Mouse (Mus musculus) embryonic facial prominence, embryonic 14.5 days (tissue): ENCODE data around the gene Accs. TPM values are rescaled to one million over a fixed set of nuclear protein-coding genes. Genes with fewer than 3 reads are reported as not detected.

Experiments used
- ATAC-seq: fragments of 200-750 bp; cut with Nextera tagmentation; 2 replicates; pipeline ENCODE4 v1.8.0; 2017; ENCODE audit warnings: low read depth, moderate number of reproducible peaks, moderate TSS enrichment
- DNase-seq: peaks from one replicate; pipeline ENCODE4 v3.0.0-alpha.2; 2015; ENCODE audit warnings: low spot score
- H3K27ac ChIP-seq: fragments of 300-500 bp; sonication (generic); replicated peaks from 2 replicates; pipeline ENCODE4 v1.5.1; 2014; ENCODE audit warnings: low read depth, mild to moderate bottlenecking, low read length, moderate library complexity
- H3K27me3 ChIP-seq: fragments of 300-500 bp; sonication (generic); replicated peaks from 2 replicates; pipeline ENCODE4 v1.6.1; 2014; ENCODE audit warnings: low read length; ENCODE audit not compliant: control insufficient read depth, insufficient read depth
- H3K36me3 ChIP-seq: fragments of 300-500 bp; sonication (generic); 2 replicates; pipeline ENCODE4 v1.6.1; 2014; ENCODE audit warnings: low read length, mixed read lengths; ENCODE audit not compliant: control insufficient read depth, insufficient read depth
- H3K4me1 ChIP-seq: fragments of 300-500 bp; sonication (generic); 2 replicates; pipeline ENCODE4 v1.6.1; 2014; ENCODE audit warnings: antibody characterized with exemption, low read length; ENCODE audit not compliant: control insufficient read depth, insufficient read depth
- H3K4me2 ChIP-seq: fragments of 300-500 bp; sonication (generic); 2 replicates; pipeline ENCODE4 v1.6.1; 2014; ENCODE audit warnings: low read depth, mild to moderate bottlenecking, low read length, moderate library complexity, mixed read lengths
- H3K4me3 ChIP-seq: fragments of 300-500 bp; sonication (generic); 2 replicates; pipeline ENCODE4 v1.5.1; 2014; ENCODE audit warnings: low read depth, mild to moderate bottlenecking, low read length
- H3K9ac ChIP-seq: fragments of 300-500 bp; sonication (generic); 2 replicates; pipeline ENCODE4 v1.6.1; 2014; ENCODE audit warnings: low read depth, mild to moderate bottlenecking, low read length, moderate library complexity, mixed read lengths
- H3K9me3 ChIP-seq: fragments of 300-500 bp; sonication (generic); 2 replicates; pipeline ENCODE4 v1.6.1; 2016; ENCODE audit warnings: low read length; ENCODE audit not compliant: control insufficient read depth
- WGBS: fragments of 180-500 bp; shearing (Covaris S2); extraction: QIAGEN DNeasy Blood & Tissue Kit; methylation state at CpG from one replicate; pipeline ENCODE4 v1.1.7; 2014; 5-methylcytosine and 5-hydroxymethylcytosine counted together
- polyA plus RNA-seq: library from polyadenylated mRNA; unstranded; fragments of >200 nt; fragmentation: Nextera tagmentation; extraction: Ambion mirVana; gene quantifications from 2 replicates; pipeline ENCODE4 v1.2.1, GENCODE M21; 2014

The Accs gene
- polyA plus RNA-seq, 1 experiment from 2014 or later = 5.7 TPM

DNA sequence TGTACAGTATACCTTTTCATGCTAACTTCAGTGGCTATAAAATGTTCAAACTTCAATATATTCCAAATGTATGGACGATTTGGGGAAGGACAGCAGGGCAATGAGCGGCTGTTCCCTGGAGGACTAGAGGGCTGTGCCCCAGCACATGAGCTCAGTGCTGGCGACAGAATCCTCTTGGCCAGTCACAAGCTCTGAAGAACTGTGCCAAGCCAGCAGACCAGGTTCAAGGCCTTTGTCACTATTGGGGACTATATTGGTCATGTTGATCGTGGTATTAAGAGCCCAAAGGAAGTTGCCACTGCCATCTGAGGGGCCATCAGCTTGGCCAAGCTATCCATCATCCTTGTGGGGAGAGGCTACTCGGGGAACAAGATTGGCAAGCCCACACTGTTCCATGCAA, 55.4 kb downstream of the Accs start:
- Histone ChIP-seq H3K9ac (no peak overlapping the region), H3K27me3 (no peaks in the 10 kb centered on the region), H3K4me1 (peaks cover 6% of the 10 kb centered on the region; the same call in 1 of the 2 replicates), H3K4me3 (no peak overlapping the region), H3K27ac (no peak overlapping the region), H3K36me3 (peaks cover 62% of the 10 kb centered on the region), H3K4me2 (no peak overlapping the region), H3K9me3 (no peaks in the 10 kb centered on the region)
- no peak for DNase-seq
- no peak for ATAC-seq
- 81% methylated on average over 5 of the region's 5 CpGs for WGBS

DNA sequence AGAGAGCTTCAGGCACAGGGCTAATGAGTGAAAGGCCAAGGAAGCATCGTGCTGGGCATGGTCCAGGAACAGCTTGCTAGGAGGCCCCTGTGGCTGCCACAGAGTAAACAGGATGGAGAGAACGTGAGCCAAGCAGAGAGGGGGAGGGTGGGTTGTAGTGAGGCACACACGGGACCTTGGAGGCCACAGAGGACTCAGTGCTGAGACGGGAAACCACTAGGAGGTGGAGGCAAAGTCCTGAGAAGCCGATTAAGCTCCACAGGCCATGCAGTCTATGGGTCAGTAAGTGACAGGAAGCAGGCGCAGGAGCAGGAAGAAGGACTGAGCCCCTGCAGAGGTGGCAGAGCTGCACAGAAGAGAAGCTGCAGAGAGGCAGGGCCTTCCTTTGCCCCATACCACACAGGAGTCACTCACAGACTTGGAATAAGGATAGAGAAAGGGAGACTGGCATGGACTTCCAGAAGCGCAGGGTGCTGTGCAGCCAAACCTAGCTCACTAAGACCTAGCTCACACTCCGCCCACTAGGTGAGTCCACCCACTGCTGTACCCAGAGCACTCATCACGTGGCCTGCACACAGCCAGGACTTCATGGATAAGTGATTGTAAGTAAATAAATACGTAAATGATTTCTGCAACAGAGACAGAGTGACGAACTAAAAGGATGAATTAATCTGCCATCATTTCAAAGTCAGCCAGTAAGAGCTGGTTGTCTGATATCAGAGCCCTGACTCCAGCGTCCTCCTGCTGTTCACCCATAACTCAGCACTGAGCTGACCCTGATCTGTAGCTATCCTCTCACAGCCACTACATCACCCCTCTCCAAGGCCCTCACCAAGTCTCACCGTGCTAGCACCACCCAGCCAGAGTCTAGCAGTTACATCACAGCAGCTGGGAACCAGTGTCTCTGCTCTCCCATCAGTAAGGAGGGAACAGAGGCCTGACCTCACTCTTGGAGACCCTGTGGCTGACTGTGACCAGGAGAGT, 57.9 kb downstream of the Accs start:
- WGBS = 44% methylated on average over 13 of the region's 13 CpGs
- DNase-seq (peak; percentile 69), ATAC-seq (peak; percentile 63)
- Histone ChIP-seq H3K27me3 (no peaks in the 10 kb centered on the region), H3K9ac (peak overlapping the region; percentile 27; the same call in 1 of the 2 replicates), H3K27ac (peak overlapping the region; percentile 5; the same call in 1 of the 2 replicates), H3K4me1 (peaks cover 6% of the 10 kb centered on the region; the same call in 1 of the 2 replicates), H3K4me2 (no peak overlapping the region), H3K4me3 (no peak overlapping the region), H3K9me3 (no peaks in the 10 kb centered on the region), H3K36me3 (peaks cover 49% of the 10 kb centered on the region)

DNA sequence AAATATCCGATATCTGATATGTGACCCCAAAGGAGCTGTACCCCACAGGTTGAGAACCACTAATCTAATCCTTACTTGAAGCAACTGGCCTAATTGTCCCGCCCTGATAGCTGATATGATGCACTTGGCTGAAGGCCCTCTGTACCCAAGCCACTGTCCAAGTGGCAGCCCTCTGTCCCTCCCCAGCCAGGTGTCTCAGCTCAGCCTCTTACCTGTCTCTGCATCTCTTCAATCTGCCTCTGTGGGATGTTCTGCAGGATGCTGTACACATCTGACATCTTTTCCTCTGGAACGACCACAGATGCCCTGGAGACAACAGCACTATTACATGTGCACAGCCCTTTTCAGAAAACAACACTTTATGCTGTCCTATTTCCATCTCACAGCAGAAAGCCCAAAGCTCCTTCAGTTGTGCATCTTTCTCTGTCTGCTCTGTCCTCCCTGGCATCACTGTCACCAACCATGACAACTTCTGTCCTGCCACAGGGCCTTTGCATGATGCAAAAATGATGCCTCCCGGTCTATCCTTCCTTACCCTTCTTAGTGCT, 58.9 kb downstream of the Accs start:
- WGBS = 79% methylated on average over 4 of the region's 4 CpGs
- no peak overlapping the region for H3K9ac ChIP-seq
- ATAC-seq (no peak), DNase-seq (no peak)
- H3K4me2 ChIP-seq = no peak overlapping the region
- H3K9me3 ChIP-seq = no peaks in the 10 kb centered on the region
- H3K4me3 ChIP-seq = no peak overlapping the region
- H3K27me3 ChIP-seq = no peaks in the 10 kb centered on the region
- H3K4me1 ChIP-seq = peaks cover 9% of the 10 kb centered on the region
- peaks cover 41% of the 10 kb centered on the region for H3K36me3 ChIP-seq
- no peak overlapping the region for H3K27ac ChIP-seq

DNA sequence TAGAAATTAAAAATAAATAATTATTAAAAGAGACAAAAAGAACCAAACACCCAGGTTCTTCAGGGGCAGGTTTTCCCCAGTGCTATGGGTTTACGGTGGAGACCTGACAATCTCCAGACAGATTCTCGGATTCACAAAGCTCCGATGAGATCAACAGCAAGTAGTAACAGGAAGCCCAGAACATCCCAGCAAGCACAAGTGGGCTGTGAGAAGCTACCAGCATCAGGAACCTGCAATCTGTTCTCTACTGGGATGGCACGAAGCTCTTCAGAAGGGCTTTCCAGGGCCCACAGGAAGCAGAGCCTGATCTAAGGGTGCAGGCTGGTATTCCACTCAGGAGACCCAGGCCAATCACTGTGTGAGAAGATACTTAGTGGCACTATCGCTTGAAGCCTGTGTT, 61.2 kb downstream of the Accs start:
- peaks cover 17% of the 10 kb centered on the region for H3K4me1 ChIP-seq
- no peak overlapping the region for H3K9ac ChIP-seq
- H3K36me3 ChIP-seq = peaks cover 29% of the 10 kb centered on the region
- DNase-seq (no peak), ATAC-seq (no peak)
- H3K27ac ChIP-seq = no peak overlapping the region
- no peaks in the 10 kb centered on the region for H3K9me3 ChIP-seq
- no peaks in the 10 kb centered on the region for H3K27me3 ChIP-seq
- 74% methylated on average over 5 of the region's 5 CpGs for WGBS
- no peak overlapping the region for H3K4me2 ChIP-seq
- H3K4me3 ChIP-seq = no peak overlapping the region

DNA sequence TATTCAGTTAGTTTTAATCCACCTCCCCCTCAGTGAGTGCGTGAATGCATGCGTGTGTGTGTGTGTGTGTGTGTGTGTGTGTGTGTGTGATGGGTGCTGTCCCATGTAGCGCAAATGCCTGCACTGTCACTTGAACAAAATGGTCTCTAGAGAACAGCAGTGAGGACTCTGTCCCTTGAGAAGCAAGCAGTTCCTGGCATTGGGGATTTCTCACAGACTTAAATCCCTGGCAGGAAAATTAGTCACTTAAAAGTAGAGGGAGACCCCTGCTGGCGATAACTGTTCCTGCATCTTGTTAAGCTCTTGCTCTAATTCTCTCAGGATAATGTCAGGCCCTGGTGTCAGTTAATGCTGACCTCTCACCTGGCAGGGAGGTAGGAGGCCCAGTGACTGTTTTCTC, 63.6 kb downstream of the Accs start:
- peak overlapping the region; percentile 25; the same call in 1 of the 2 replicates for H3K9ac ChIP-seq
- H3K36me3 ChIP-seq = peaks cover 23% of the 10 kb centered on the region; the same call in 1 of the 2 replicates
- no peak overlapping the region for H3K4me2 ChIP-seq
- no peak overlapping the region for H3K27ac ChIP-seq
- no peak overlapping the region for H3K4me3 ChIP-seq
- no peaks in the 10 kb centered on the region for H3K9me3 ChIP-seq
- no peaks in the 10 kb centered on the region for H3K27me3 ChIP-seq
- 35% methylated on average over 4 of the region's 4 CpGs for WGBS
- ATAC-seq (peak; percentile 61), DNase-seq (peak; percentile 96)
- H3K4me1 ChIP-seq = peaks cover 15% of the 10 kb centered on the region; the same call in 1 of the 2 replicates

DNA sequence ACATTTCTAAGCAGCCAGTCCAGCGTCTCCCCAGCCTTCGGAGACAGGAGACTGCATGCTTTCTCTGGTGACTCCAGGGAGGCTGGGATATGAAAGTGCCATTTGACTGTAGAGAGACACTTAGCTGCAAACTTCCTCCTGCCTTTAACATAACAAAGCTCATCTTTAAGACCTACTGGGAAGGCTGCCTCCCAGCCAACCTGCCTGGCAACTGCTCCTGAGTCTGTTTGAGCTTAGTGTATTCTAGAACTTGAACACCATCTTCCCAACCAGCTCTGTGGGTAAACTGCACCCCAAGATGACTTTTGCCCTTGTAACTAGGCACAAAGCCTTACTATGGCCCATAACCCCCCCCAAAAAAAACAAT, 64.3 kb downstream of the Accs start:
- 62% methylated on average over 2 of the region's 2 CpGs for WGBS
- Histone ChIP-seq H3K4me2 (no peak overlapping the region), H3K9ac (0 out of 2 replicates have a peak overlapping the region, but pooled peaks have one; percentile 30), H3K36me3 (peaks cover 23% of the 10 kb centered on the region; the same call in 1 of the 2 replicates), H3K9me3 (no peaks in the 10 kb centered on the region), H3K27ac (no peak overlapping the region), H3K27me3 (no peaks in the 10 kb centered on the region), H3K4me3 (no peak overlapping the region), H3K4me1 (peaks cover 19% of the 10 kb centered on the region; the same call in 1 of the 2 replicates)
- DNase-seq = no peak
- no peak for ATAC-seq

DNA sequence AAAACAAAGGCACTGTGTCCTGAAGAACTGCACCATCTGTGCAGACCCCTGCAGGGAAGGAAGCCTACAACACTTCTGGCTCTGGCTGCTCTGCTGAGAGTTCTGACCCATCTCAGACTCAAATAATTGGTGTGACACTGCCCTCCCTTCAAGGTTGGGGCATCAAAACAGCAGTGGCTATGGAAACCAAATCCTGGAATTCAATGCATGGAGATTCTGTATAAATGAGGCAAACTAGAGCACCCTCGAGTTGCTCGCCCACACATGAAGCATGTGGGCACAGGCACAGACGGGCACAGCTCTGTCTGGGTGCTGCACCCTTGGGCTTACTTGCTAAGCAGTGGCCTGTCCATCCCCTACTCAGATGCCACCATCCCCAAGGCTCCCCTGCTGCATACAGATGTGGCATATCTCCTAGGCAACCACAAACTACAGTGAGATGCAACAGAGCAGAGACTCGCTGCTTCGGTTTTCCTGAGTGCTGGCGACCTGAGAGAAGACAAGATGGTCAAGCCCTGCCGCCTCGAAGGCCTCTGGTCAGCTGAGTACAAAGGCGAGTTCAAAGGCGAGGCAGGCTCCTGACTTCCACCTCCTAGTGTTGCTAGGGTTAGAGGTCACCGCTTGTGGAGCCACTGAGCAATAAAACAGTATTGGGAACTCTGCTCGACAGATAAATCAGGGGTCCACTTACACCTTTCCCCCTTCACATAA, 64.9 kb downstream of the Accs start:
- H3K36me3 ChIP-seq = peaks cover 19% of the 10 kb centered on the region; the same call in 1 of the 2 replicates
- H3K27ac ChIP-seq = no peak overlapping the region
- no peaks in the 10 kb centered on the region for H3K9me3 ChIP-seq
- peaks cover 24% of the 10 kb centered on the region for H3K4me1 ChIP-seq
- no peak for ATAC-seq
- DNase-seq = no peak
- H3K27me3 ChIP-seq = no peaks in the 10 kb centered on the region
- peak overlapping the region; percentile 30; the same call in 1 of the 2 replicates for H3K9ac ChIP-seq
- H3K4me3 ChIP-seq = no peak overlapping the region
- no peak overlapping the region for H3K4me2 ChIP-seq
- 42% methylated on average over 12 of the region's 12 CpGs for WGBS

DNA sequence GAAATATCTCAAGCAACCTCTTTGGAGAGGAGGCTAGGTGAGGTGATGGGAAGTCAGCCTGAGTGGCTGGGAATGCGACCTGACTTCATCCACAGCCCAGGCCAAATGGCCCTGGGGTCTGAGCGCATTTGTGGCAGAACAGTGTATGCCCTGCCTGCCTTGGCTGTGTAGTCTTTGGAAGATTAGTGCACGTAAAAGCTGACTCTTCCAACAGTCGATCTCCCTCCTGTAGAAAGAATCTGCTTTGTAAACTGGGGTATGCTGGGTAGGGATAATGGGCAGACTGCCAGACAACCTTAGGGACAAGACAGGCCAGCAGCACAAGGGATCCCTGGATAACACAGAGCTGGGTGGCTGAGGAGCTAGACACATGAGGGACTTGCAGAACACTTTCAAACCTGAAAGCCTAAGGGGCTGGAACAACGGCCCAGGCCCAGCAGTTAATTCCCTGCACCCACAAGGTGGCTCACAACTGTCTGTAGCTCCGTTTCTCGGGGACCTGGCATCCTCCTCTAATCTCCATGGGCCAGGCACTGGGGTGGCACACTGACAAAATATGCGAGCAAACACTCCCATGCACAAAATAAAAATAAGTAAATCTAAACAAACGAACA, 65.7 kb downstream of the Accs start:
- no peaks in the 10 kb centered on the region for H3K27me3 ChIP-seq
- no peak overlapping the region for H3K4me2 ChIP-seq
- DNase-seq (no peak), ATAC-seq (no peak)
- peaks cover 33% of the 10 kb centered on the region for H3K4me1 ChIP-seq
- no peaks in the 10 kb centered on the region for H3K9me3 ChIP-seq
- no peak overlapping the region for H3K4me3 ChIP-seq
- H3K9ac ChIP-seq = no peak overlapping the region
- peaks cover 16% of the 10 kb centered on the region; the same call in 1 of the 2 replicates for H3K36me3 ChIP-seq
- no peak overlapping the region for H3K27ac ChIP-seq
- WGBS = 71% methylated on average over 9 of the region's 9 CpGs
